Mouse (Mus musculus) brown adipose tissue, adult 24 weeks (tissue): ENCODE data around the gene Gm47791. TPM values are rescaled to one million over a fixed set of nuclear protein-coding genes. Genes with fewer than 3 reads are reported as not detected.

ENCODE experiments used
- H3K27ac ChIP-seq: fragments of 200-500 bp; replicated peaks from 2 replicates; pipeline ENCODE4 v1.5.1; 2012; ENCODE audit warnings: low read depth, mild to moderate bottlenecking, low read length
- H3K4me1 ChIP-seq: fragments of 200-500 bp; 2 replicates; pipeline ENCODE4 v1.6.1; 2012; ENCODE audit warnings: low read length, mixed read lengths; ENCODE audit not compliant: control insufficient read depth, insufficient read depth, insufficient read length
- H3K4me3 ChIP-seq: fragments of 200-500 bp; 2 replicates; pipeline ENCODE4 v1.5.1; 2012; ENCODE audit warnings: low read depth, mild to moderate bottlenecking, low read length, moderate library complexity; ENCODE audit not compliant: insufficient read depth
- polyA plus RNA-seq: library from polyadenylated mRNA; stranded (reverse); fragments of >200 nt; gene quantifications from 2 replicates; pipeline ENCODE4 v1.2.4, GENCODE M21; 2012; ENCODE audit not compliant: missing spikeins, insufficient read depth, insufficient read length

Gm47791 gene
- polyA plus RNA-seq, 1 experiment: not detected

- Histone ChIP-seq H3K4me3 (no peak overlapping the region), H3K27ac (no peak overlapping the region)
These were observed 24.8 kb upstream of the Gm47791 start for GRCm38 (mm10) chr1:82795702-82796443.

GRCm38 (mm10) chr1:82795211-82795610, 24.2 kb upstream of the Gm47791 start:
- Histone ChIP-seq H3K4me1 (no peaks in the 10 kb centered on the region), H3K4me3 (no peak overlapping the region), H3K27ac (no peak overlapping the region)

More at GRCm38 (mm10) chr1:82795702-82796443, 24.8 kb upstream of the Gm47791 start:
- no peaks in the 10 kb centered on the region for H3K4me1 ChIP-seq

GRCm38 (mm10) chr1:82793986-82794385, 22.9 kb upstream of the Gm47791 start:
- Histone ChIP-seq H3K4me1 (no peaks in the 10 kb centered on the region), H3K27ac (no peak overlapping the region)

GRCm38 (mm10) chr1:82793110-82793509, 22.1 kb upstream of the Gm47791 start:
- Histone ChIP-seq H3K4me1 (no peaks in the 10 kb centered on the region), H3K27ac (no peak overlapping the region), H3K4me3 (no peak overlapping the region)

More at GRCm38 (mm10) chr1:82793986-82794385, 22.9 kb upstream of the Gm47791 start:
- no peak overlapping the region for H3K4me3 ChIP-seq

GRCm38 (mm10) chr1:82792238-82792637, 21.2 kb upstream of the Gm47791 start:
- no peak overlapping the region for H3K27ac ChIP-seq
- no peaks in the 10 kb centered on the region for H3K4me1 ChIP-seq
- H3K4me3 ChIP-seq: no peak overlapping the region

GRCm38 (mm10) chr1:82791105-82791504, 20.1 kb upstream of the Gm47791 start:
- Histone ChIP-seq H3K4me3 (no peak overlapping the region), H3K4me1 (no peaks in the 10 kb centered on the region), H3K27ac (no peak overlapping the region)

- no peak overlapping the region for H3K4me3 ChIP-seq
- no peak overlapping the region for H3K27ac ChIP-seq
- no peaks in the 10 kb centered on the region for H3K4me1 ChIP-seq
These were observed 17.0 kb upstream of the Gm47791 start for GRCm38 (mm10) chr1:82788070-82788469.

GRCm38 (mm10) chr1:82787414-82787813, 16.4 kb upstream of the Gm47791 start:
- Histone ChIP-seq H3K27ac (no peak overlapping the region), H3K4me3 (no peak overlapping the region), H3K4me1 (no peaks in the 10 kb centered on the region)

GRCm38 (mm10) chr1:82785546-82785945, 14.5 kb upstream of the Gm47791 start:
- H3K4me3 ChIP-seq: no peak overlapping the region
- no peak overlapping the region for H3K27ac ChIP-seq
- H3K4me1 ChIP-seq: no peaks in the 10 kb centered on the region

- H3K27ac ChIP-seq: no peak overlapping the region
- no peak overlapping the region for H3K4me3 ChIP-seq
- H3K4me1 ChIP-seq: no peaks in the 10 kb centered on the region
These were observed 12.5 kb upstream of the Gm47791 start for GRCm38 (mm10) chr1:82783559-82783958.

- no peak overlapping the region for H3K4me3 ChIP-seq
These were observed 8.4 kb upstream of the Gm47791 start for GRCm38 (mm10) chr1:82779388-82779966.

GRCm38 (mm10) chr1:82775293-82775692, 4.2 kb upstream of the Gm47791 start:
- Histone ChIP-seq H3K27ac (no peak overlapping the region), H3K4me1 (no peaks in the 10 kb centered on the region), H3K4me3 (no peak overlapping the region)

More at GRCm38 (mm10) chr1:82779388-82779966, 8.4 kb upstream of the Gm47791 start:
- no peak overlapping the region for H3K27ac ChIP-seq
- no peaks in the 10 kb centered on the region for H3K4me1 ChIP-seq

GRCm38 (mm10) chr1:82773208-82773607, 2.2 kb upstream of the Gm47791 start:
- Histone ChIP-seq H3K4me3 (no peak overlapping the region), H3K27ac (no peak overlapping the region), H3K4me1 (no peaks in the 10 kb centered on the region)

- no peaks in the 10 kb centered on the region for H3K4me1 ChIP-seq
These were observed 1.4 kb upstream of the Gm47791 start for GRCm38 (mm10) chr1:82772428-82772827.

GRCm38 (mm10) chr1:82768269-82768668, 2.8 kb downstream of the Gm47791 start, which contains the start of gene Tm4sf20:
TSS of gene Tm4sf20 (minus strand) at chr1:82768461.
- H3K27ac ChIP-seq: no peak within 1 kb of the TSS
- H3K4me3 ChIP-seq: no peak within 1 kb of the TSS
- no peaks in the 10 kb centered on the region for H3K4me1 ChIP-seq

More at GRCm38 (mm10) chr1:82772428-82772827, 1.4 kb upstream of the Gm47791 start:
- no peak overlapping the region for H3K27ac ChIP-seq
- no peak overlapping the region for H3K4me3 ChIP-seq

- Histone ChIP-seq H3K4me1 (no peaks in the 10 kb centered on the region), H3K4me3 (no peak overlapping the region), H3K27ac (no peak overlapping the region)
These were observed 4.4 kb downstream of the Gm47791 start for GRCm38 (mm10) chr1:82766641-82767040.
